Mouse (Mus musculus): Measurements from ENCODE around the gene Stum. TPM values are rescaled to one million over a fixed set of nuclear protein-coding genes. Genes with fewer than 3 reads are reported as not detected.

The Stum gene
- total and polyA plus RNA-seq, 3 experiments: 0.42 to 0.61 (median 0.51) TPM

- TF ChIP-seq SMC3 (IDR thresholded peaks at IDR 0.05; ENCODE audit: low read depth, low read length) (peak; percentile 95), CHD1 (IDR thresholded peaks at IDR 0.05; ENCODE audit: low read depth, low read length) (no peak), JUN (IDR thresholded peaks at IDR 0.05; ENCODE audit: insufficient read depth, low read depth, low read length) (no peak; the same call in 1 of the 2 replicates), MAZ (IDR thresholded peaks at IDR 0.05; ENCODE audit: low read depth, low read length) (peak; percentile 52; the same call in 1 of the 2 replicates), ETS1 (conservative IDR thresholded peaks at IDR 0.05; ENCODE audit: low read depth, low read length) (peak; percentile 21; the same call in 1 of the 2 replicates), NELFE (IDR thresholded peaks at IDR 0.05; ENCODE audit: low read depth, low read length) (0 out of 2 replicates have a peak, but pooled peaks have one; percentile 51)
Observed at GRCm38 (mm10) chr1:180428101-180428712, 55.1 kb downstream of the Stum start (continued).

GRCm38 (mm10) chr1:180427685-180428084 is 55.6 kb downstream of the Stum start:
- 0 out of 2 replicates have a peak, but pooled peaks have one; percentile 13 for TF ChIP-seq ELF1 (IDR thresholded peaks at IDR 0.05; ENCODE audit: low read depth, low read length)
- TF ChIP-seq BHLHE40 (IDR thresholded peaks at IDR 0.05; ENCODE audit: low read depth, low read length): no peak
- peak; percentile 31; the same call in 1 of the 2 replicates for TF ChIP-seq ZNF384 (IDR thresholded peaks at IDR 0.05; ENCODE audit: low read depth, low read length)
- TF ChIP-seq MYC (IDR thresholded peaks at IDR 0.05; ENCODE audit: low read depth, low read length): no peak
- 0 out of 2 replicates have a peak, but pooled peaks have one; percentile 14 for TF ChIP-seq IRF4 (IDR thresholded peaks at IDR 0.05; ENCODE audit: low read depth, low read length)
- Histone ChIP-seq H3K9ac (ENCODE audit: insufficient read depth, low read depth) (peak overlapping the region; percentile 10), H3K4me3 (replicated peaks in 1 of 3; ENCODE audit: low read depth in 2 of 3, low read length in 2 of 3, poor library complexity in 1 of 3) (peak overlapping the region in 2 of 3 experiments; percentile 2 to 31)

GRCm38 (mm10) chr1:180426405-180426804 is 56.9 kb downstream of the Stum start:
- peaks cover 54 to 96% of the 10 kb centered on the region in 2 experiments for H3K4me1 ChIP-seq (ENCODE audit: control insufficient read depth in 1 of 2, insufficient read depth in 2 of 2)
- dilution Hi-C loops (cut with MboI; ENCODE audit: extremely low pct_ligation_motif_present, extremely low pct_unique_long_range_greater_than_20kb, low sequenced_read_pairs): no loop called here
- TF ChIP-seq ZNF384 (IDR thresholded peaks at IDR 0.05; ENCODE audit: low read depth, low read length): no peak
- no peak for TF ChIP-seq JUN (IDR thresholded peaks at IDR 0.05; ENCODE audit: insufficient read depth, low read depth, low read length)
- TF ChIP-seq NELFE (IDR thresholded peaks at IDR 0.05; ENCODE audit: low read depth, low read length): no peak
- no peak for TF ChIP-seq EP300 (IDR thresholded peaks at IDR 0.05; ENCODE audit: low read length)
- no peak for TF ChIP-seq KAT2A (IDR thresholded peaks at IDR 0.05; ENCODE audit: insufficient replicate concordance, low read length)
- TF ChIP-seq NRF1 (IDR thresholded peaks at IDR 0.05; ENCODE audit: low read depth, low read length): no peak
- TF ChIP-seq CHD2 (IDR thresholded peaks at IDR 0.05; ENCODE audit: low read length): no peak
- no peak for TF ChIP-seq JUND (conservative IDR thresholded peaks at IDR 0.05; ENCODE audit: low read depth, low read length)
- no peak for TF ChIP-seq RAD21 (IDR thresholded peaks at IDR 0.05; ENCODE audit: low read depth, low read length)
- no peak for TF ChIP-seq RCOR1 (conservative IDR thresholded peaks at IDR 0.05; ENCODE audit: low read depth, low read length)
- TF ChIP-seq MEF2A (IDR thresholded peaks at IDR 0.05; ENCODE audit: borderline replicate concordance, low read depth, low read length): no peak
- no peak for TF ChIP-seq CHD1 (IDR thresholded peaks at IDR 0.05; ENCODE audit: low read depth, low read length)
- no peak for TF ChIP-seq ZMIZ1 (IDR thresholded peaks at IDR 0.05; ENCODE audit: low read depth, low read length)
- TF ChIP-seq USF2 (conservative IDR thresholded peaks at IDR 0.05; ENCODE audit: low read depth, low read length): no peak
- TF ChIP-seq MYC (IDR thresholded peaks at IDR 0.05; ENCODE audit: low read depth, low read length): no peak
- TF ChIP-seq SMC3 (IDR thresholded peaks at IDR 0.05; ENCODE audit: low read depth, low read length): no peak
- TF ChIP-seq MXI1 (IDR thresholded peaks at IDR 0.05; ENCODE audit: low read depth, low read length): no peak
- TF ChIP-seq MAZ (IDR thresholded peaks at IDR 0.05; ENCODE audit: low read depth, low read length): no peak

More at GRCm38 (mm10) chr1:180427685-180428084, 55.6 kb downstream of the Stum start:
- Histone ChIP-seq H3K36me3 (replicated peaks in 1 of 2; ENCODE audit: control insufficient read depth in 1 of 2, insufficient read depth in 1 of 2, low read length in 1 of 2) (peaks cover 0 to 8% of the 10 kb centered on the region in 2 experiments), H3K4me1 (ENCODE audit: control insufficient read depth in 1 of 2, insufficient read depth in 2 of 2) (peaks cover 48 to 95% of the 10 kb centered on the region in 2 experiments), H3K27me3 (replicated peaks) (no peaks in the 10 kb centered on the region), H3K4me2 (ENCODE audit: insufficient read depth, low read depth, poor library complexity, severe bottlenecking) (peak overlapping the region; percentile 54), H3K9me3 (replicated peaks; ENCODE audit: low read length) (no peaks in the 10 kb centered on the region), H3K79me2 (replicated peaks; ENCODE audit: control insufficient read depth, extremely low read depth, insufficient read depth, poor library complexity, severe bottlenecking) (no peaks in the 10 kb centered on the region), H3K27ac (ENCODE audit: insufficient read depth, low read depth) (peak overlapping the region; percentile 13; the same call in 1 of the 2 replicates)
- in situ Hi-C loops (cut with MboI; ENCODE audit: low pct_ligation_motif_present, low pct_unique_long_range_greater_than_20kb, low sequenced_read_pairs): no loop called here
- DNase-seq (ENCODE audit: extremely low read depth): no peak
- dilution Hi-C loops (cut with MboI; ENCODE audit: extremely low pct_ligation_motif_present, extremely low pct_unique_long_range_greater_than_20kb, low sequenced_read_pairs): no loop called here

More at GRCm38 (mm10) chr1:180426405-180426804, 56.9 kb downstream of the Stum start:
- Histone ChIP-seq H3K4me2 (ENCODE audit: insufficient read depth, low read depth, poor library complexity, severe bottlenecking) (no peak overlapping the region), H3K79me2 (replicated peaks; ENCODE audit: control insufficient read depth, extremely low read depth, insufficient read depth, poor library complexity, severe bottlenecking) (no peaks in the 10 kb centered on the region), H3K27ac (ENCODE audit: insufficient read depth, low read depth) (no peak overlapping the region), H3K36me3 (replicated peaks in 1 of 2; ENCODE audit: control insufficient read depth in 1 of 2, insufficient read depth in 1 of 2, low read length in 1 of 2) (peaks cover 4 to 20% of the 10 kb centered on the region in 2 experiments), H3K4me3 (replicated peaks in 1 of 3; ENCODE audit: low read depth in 2 of 3, low read length in 2 of 3, poor library complexity in 1 of 3) (no peak overlapping the region), H3K9ac (ENCODE audit: insufficient read depth, low read depth) (no peak overlapping the region), H3K9me3 (replicated peaks; ENCODE audit: low read length) (no peaks in the 10 kb centered on the region), H3K27me3 (replicated peaks) (no peaks in the 10 kb centered on the region)
- no peak for DNase-seq (ENCODE audit: extremely low read depth)
- in situ Hi-C loops (cut with MboI; ENCODE audit: low pct_ligation_motif_present, low pct_unique_long_range_greater_than_20kb, low sequenced_read_pairs): no loop called here

Measured in CH12.LX (cell line).